ENCODE assay signal across 9 mouse cellular contexts in the genomic region with DNA sequence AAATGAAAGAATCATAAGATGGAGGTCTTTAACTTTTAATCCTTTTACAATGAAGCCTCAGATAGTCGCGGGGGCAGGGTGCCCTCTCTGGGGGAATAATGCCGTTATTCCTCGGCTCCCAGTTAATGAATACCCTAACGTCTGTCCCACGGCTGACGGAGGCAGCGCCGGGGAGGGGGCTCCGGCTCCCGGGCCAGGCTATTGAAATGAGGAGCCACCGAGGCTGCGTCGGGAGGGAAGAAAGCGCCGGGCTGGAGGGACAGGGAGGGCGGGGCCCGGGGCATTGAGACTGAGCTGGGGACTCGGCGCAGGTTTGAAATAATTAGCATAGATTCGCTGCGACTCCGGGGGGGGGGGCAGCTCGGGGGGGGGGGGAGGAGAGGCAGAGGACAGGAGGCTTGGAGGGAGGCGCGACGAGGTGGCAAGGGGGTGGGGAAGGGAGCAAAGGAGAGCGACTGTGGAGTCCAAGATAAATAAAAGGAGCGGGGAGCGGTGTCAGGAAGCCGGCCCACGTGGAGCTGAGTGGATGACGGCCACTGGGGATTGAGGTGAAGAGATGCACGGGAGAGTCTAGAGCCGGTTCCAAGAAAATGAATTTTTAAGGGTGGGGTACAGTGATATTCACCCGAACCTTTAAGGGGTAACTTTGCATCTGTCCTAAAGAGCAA. TPM values are rescaled to one million over a fixed set of nuclear protein-coding genes. Genes with fewer than 3 reads are reported as not detected.
DNase-seq lines count a peak whose midpoint lies in the region; ATAC-seq and TF ChIP-seq lines count a peak whose summit lies in the region.
"Had no signal": no experiment of that assay in that cellular context is flagged by ENCODE, and none has a peak within 500 bp of the region (broad histone marks: within the 10 kb centered on the region; RNA-seq: fewer than 3 reads in every experiment).

No protein-coding gene starts in this region.

- H3K4me3 ChIP-seq in spleen, adult 2 months (ENCODE audit: extremely low read depth, insufficient read depth, insufficient read length) = 0 out of 2 replicates have a peak overlapping the region, but pooled peaks have one; percentile 1
- peak overlapping the region; percentile 41 for H3K4me3 ChIP-seq in hindbrain, embryonic 14.5 days (replicated peaks; ENCODE audit: low read length)
- 0 out of 2 replicates have a peak overlapping the region, but pooled peaks have one; percentile 26 for H3K4me3 ChIP-seq in liver, embryonic 15.5 days (replicated peaks)
- peak overlapping the region; percentile 36 for H3K4me3 ChIP-seq in stomach, embryonic 15.5 days (replicated peaks)

- H3K9me3 ChIP-seq in hindbrain, embryonic 14.5 days (ENCODE audit: control insufficient read depth, low read length) = no peaks in the 10 kb centered on the region
- H3K9me3 ChIP-seq in liver, embryonic 15.5 days (replicated peaks) = no peaks in the 10 kb centered on the region
- no peaks in the 10 kb centered on the region for H3K9me3 ChIP-seq in stomach, embryonic 15.5 days

- no peaks in the 10 kb centered on the region for H3K36me3 ChIP-seq in spleen, adult 2 months (ENCODE audit: control insufficient read depth, insufficient read depth, low read length)
- no peaks in the 10 kb centered on the region for H3K36me3 ChIP-seq in hindbrain, embryonic 14.5 days (replicated peaks; ENCODE audit: control insufficient read depth, insufficient read depth)
- no peaks in the 10 kb centered on the region for H3K36me3 ChIP-seq in liver, embryonic 15.5 days (replicated peaks)
- H3K36me3 ChIP-seq in stomach, embryonic 15.5 days = no peaks in the 10 kb centered on the region

- H3K9ac ChIP-seq in hindbrain, embryonic 14.5 days = peak overlapping the region; percentile 49
- no peak overlapping the region for H3K9ac ChIP-seq in liver, embryonic 15.5 days
- H3K9ac ChIP-seq in stomach, embryonic 15.5 days = no peak overlapping the region

- no peak overlapping the region for H3K27ac ChIP-seq in spleen, adult 2 months (ENCODE audit: insufficient read depth, low read length)
- H3K27ac ChIP-seq in hindbrain, embryonic 14.5 days = peak overlapping the region; percentile 60; the same call in 1 of the 2 replicates
- H3K27ac ChIP-seq in liver, embryonic 15.5 days (replicated peaks) = no peak overlapping the region
- H3K27ac ChIP-seq in stomach, embryonic 15.5 days = no peak overlapping the region
- H3K27ac ChIP-seq: macrophage had no signal

- peak; percentile 18 for DNase-seq in adrenal gland, postnatal 25 days
- no peak for DNase-seq in adrenal gland, postnatal 14 days
- DNase-seq in spleen, adult 2 months (ENCODE audit: low read depth in 1 of 2, low spot score in 2 of 2) = no peak
- no peak for DNase-seq in spleen, postnatal 10 days (ENCODE audit: low spot score in 2 of 2)
- peak; percentile 55 for DNase-seq in hindbrain, embryonic 14.5 days (ENCODE audit: low spot score)
- DNase-seq in spleen, adult 12 weeks (ENCODE audit: low spot score) = no peak

- no peak for TF ChIP-seq CTCF in spleen, adult 2 months (IDR thresholded peaks at IDR 0.05; ENCODE audit: extremely low read depth, insufficient read depth, insufficient read length, insufficient replicate concordance)

- TF ChIP-seq POLR2A in spleen, adult 2 months (IDR thresholded peaks at IDR 0.05; ENCODE audit: low read depth, low read length) = no peak

- peaks cover 10% of the 10 kb centered on the region; the same call in 1 of the 2 replicates for H3K4me1 ChIP-seq in spleen, adult 2 months (ENCODE audit: control insufficient read depth, insufficient read depth, insufficient read length)
- H3K4me1 ChIP-seq in hindbrain, embryonic 14.5 days (replicated peaks; ENCODE audit: control insufficient read depth, insufficient read depth, low read length) = peaks cover 18% of the 10 kb centered on the region
- H3K4me1 ChIP-seq in liver, embryonic 15.5 days (replicated peaks) = 0 out of 2 replicates have a peak, but pooled peaks cover 6% of the 10 kb centered on the region
- H3K4me1 ChIP-seq in stomach, embryonic 15.5 days = peaks cover 24% of the 10 kb centered on the region

- 6% methylated on average over 26 of the region's 36 CpGs for WGBS in spleen, adult 2 months
- WGBS in hindbrain, embryonic 14.5 days = 1% methylated on average over 30 of the region's 36 CpGs
- 2% methylated on average over 32 of the region's 36 CpGs for WGBS in liver, embryonic 15.5 days (ENCODE audit: insufficient replicate concordance)
- under 1% methylated on average over 29 of the region's 36 CpGs for WGBS in stomach, embryonic 15.5 days

- H3K27me3 ChIP-seq in spleen, adult 2 months (ENCODE audit: control insufficient read depth, insufficient read depth, low read length) = peaks cover 35% of the 10 kb centered on the region
- H3K27me3 ChIP-seq in hindbrain, embryonic 14.5 days (ENCODE audit: control insufficient read depth, insufficient read depth, low read length) = no peaks in the 10 kb centered on the region; the same call in 1 of the 2 replicates
- peaks cover 92% of the 10 kb centered on the region for H3K27me3 ChIP-seq in liver, embryonic 15.5 days
- peaks cover 37% of the 10 kb centered on the region for H3K27me3 ChIP-seq in stomach, embryonic 15.5 days (replicated peaks)

- 0 out of 2 replicates have a peak, but pooled peaks have one; percentile 5 for ATAC-seq in hindbrain, embryonic 14.5 days (ENCODE audit: low FRiP score)
- ATAC-seq in liver, embryonic 15.5 days (ENCODE audit: insufficient read depth) = no peak
- ATAC-seq in stomach, embryonic 15.5 days (ENCODE audit: insufficient read depth, low FRiP score, low read depth) = no peak

- peak overlapping the region; percentile 93 for H3K4me2 ChIP-seq in hindbrain, embryonic 14.5 days (replicated peaks)
- H3K4me2 ChIP-seq in liver, embryonic 15.5 days = peak overlapping the region; percentile 46
- peak overlapping the region; percentile 78 for H3K4me2 ChIP-seq in stomach, embryonic 15.5 days

RNA-seq across cellular contexts. Expression of a gene that starts 2.9 kb away (rescaled TPM):
- 0.90 TPM in 1 of 2 replicates, not detected in the other for total RNA-seq in adrenal gland, postnatal 25 days (2021)
- total RNA-seq in adrenal gland, postnatal 14 days (2021) = 0.64 and 0.85 TPM in 2 replicates
- 0.30 and 1.3 TPM in 2 replicates for polyA plus RNA-seq in spleen, adult 2 months (2012; rRNA removed)
- 4.0 and 6.1 TPM in 2 replicates for polyA plus RNA-seq in hindbrain, embryonic 14.5 days (2014; fragmentation: Nextera tagmentation; extraction: Ambion mirVana)
- polyA plus RNA-seq in liver, embryonic 15.5 days (2015; fragmentation: Nextera tagmentation; extraction: Ambion mirVana) = not detected in 2 replicates
- 1.7 and 2.4 TPM in 2 replicates for polyA plus RNA-seq in stomach, embryonic 15.5 days (2015; fragmentation: Nextera tagmentation; extraction: Ambion mirVana)
- polyA plus RNA-seq: macrophage had no signal

Comparison
In these comparisons a context has a peak if more than half of its experiments do, and no peak if none do; other contexts are left out.
1. DNase-seq: peak in adrenal gland, postnatal 25 days (single experiment) and hindbrain, embryonic 14.5 days (single experiment); none in adrenal gland, postnatal 14 days (single experiment), spleen, adult 2 months (0 of 2), spleen, postnatal 10 days (0 of 2) and spleen, adult 12 weeks (single experiment).
2. Peak in every context shown above with its lines, with median percentiles within 50 percentile points of each other: H3K4me3 ChIP-seq and H3K4me2 ChIP-seq.